Comparison of ENCODE assay signal across 16 mouse cellular contexts in genomic region chr2:74737578-74738070, GRCm38 (mm10). TPM values are rescaled to one million over a fixed set of nuclear protein-coding genes. Genes with fewer than 3 reads are reported as not detected.
DNase-seq lines count a peak whose midpoint lies in the region; ATAC-seq lines count a peak whose summit lies in the region.
"Had no signal": no experiment of that assay in that cellular context is flagged by ENCODE, and none has a peak within 500 bp of the region (broad histone marks: within the 10 kb centered on the region; RNA-seq: fewer than 3 reads in every experiment).

No protein-coding gene starts in this region.

- no peak for ATAC-seq in hindbrain, embryonic 16.5 days
- ATAC-seq in neural tube, embryonic 14.5 days (ENCODE audit: low read depth) = no peak
- no peak for ATAC-seq in erythroblast, adult 5-6 weeks (replicated peaks; ENCODE audit: low FRiP score, poor library complexity, severe bottlenecking)

- H3K4me2 ChIP-seq in hindbrain, embryonic 16.5 days (ENCODE audit: low read length) = peak overlapping the region; percentile 67
- peak overlapping the region; percentile 66 for H3K4me2 ChIP-seq in neural tube, embryonic 14.5 days (ENCODE audit: low read depth, low read length)
- H3K4me2 ChIP-seq: lung, embryonic 14.5 days; midbrain, embryonic 12.5 days had no signal

- H3K9me3 ChIP-seq in hindbrain, embryonic 16.5 days (ENCODE audit: control insufficient read depth, low read length) = no peaks in the 10 kb centered on the region
- H3K9me3 ChIP-seq in neural tube, embryonic 14.5 days (ENCODE audit: control insufficient read depth, low read length) = no peaks in the 10 kb centered on the region
- H3K9me3 ChIP-seq: midbrain, embryonic 12.5 days had no signal

- no peaks in the 10 kb centered on the region for H3K36me3 ChIP-seq in hindbrain, embryonic 16.5 days (ENCODE audit: control insufficient read depth, insufficient read depth, low read length)
- peaks cover 5% of the 10 kb centered on the region; the same call in 1 of the 2 replicates for H3K36me3 ChIP-seq in neural tube, embryonic 14.5 days (ENCODE audit: control insufficient read depth, insufficient read depth, low read length)
- H3K36me3 ChIP-seq: midbrain, embryonic 12.5 days had no signal

- no peaks in the 10 kb centered on the region; the same call in 1 of the 2 replicates for H3K4me1 ChIP-seq in hindbrain, embryonic 16.5 days (ENCODE audit: control insufficient read depth, insufficient read depth, low read depth, low read length)
- peaks cover 80% of the 10 kb centered on the region for H3K4me1 ChIP-seq in neural tube, embryonic 14.5 days (ENCODE audit: control insufficient read depth, insufficient read depth, low read length)

- 5% methylated on average over 7 of the region's 7 CpGs for WGBS in hindbrain, embryonic 16.5 days
- 12% methylated on average over 7 of the region's 7 CpGs for WGBS in neural tube, embryonic 14.5 days

- peaks cover 32% of the 10 kb centered on the region for H3K27me3 ChIP-seq in hindbrain, embryonic 16.5 days (replicated peaks; ENCODE audit: control insufficient read depth, insufficient read depth, low read length)
- no peaks in the 10 kb centered on the region for H3K27me3 ChIP-seq in neural tube, embryonic 14.5 days (ENCODE audit: control insufficient read depth, insufficient read depth, low read length)

- DNase-seq in kidney, postnatal 10 days = peak; percentile 34
- no peak for DNase-seq in kidney, adult 11 months
- peak; percentile 61 for DNase-seq in embryo, embryonic 9.5 days (ENCODE audit: extremely low spot score)
- no peak for DNase-seq in lung, postnatal 25 days (ENCODE audit: low spot score)
- DNase-seq: cerebellum, adult 9-10 months; lung, embryonic 14.5 days; thymus, postnatal 25 days had no signal

- peak overlapping the region; percentile 83 for H3K27ac ChIP-seq in hindbrain, embryonic 16.5 days (ENCODE audit: low read depth, low read length)
- peak overlapping the region; percentile 92 for H3K27ac ChIP-seq in neural tube, embryonic 14.5 days (ENCODE audit: low read depth, low read length)
- H3K27ac ChIP-seq: layer of hippocampus, adult 2 months; midbrain, embryonic 12.5 days had no signal

- peak overlapping the region; percentile 42 for H3K4me3 ChIP-seq in hindbrain, embryonic 16.5 days (ENCODE audit: low read length)
- peak overlapping the region; percentile 26 for H3K4me3 ChIP-seq in neural tube, embryonic 14.5 days (ENCODE audit: low read depth, low read length)
- H3K4me3 ChIP-seq: layer of hippocampus, adult 2 months; midbrain, embryonic 12.5 days had no signal

- peak overlapping the region; percentile 66 for H3K9ac ChIP-seq in hindbrain, embryonic 16.5 days (ENCODE audit: low read depth, low read length)
- H3K9ac ChIP-seq in neural tube, embryonic 14.5 days (replicated peaks; ENCODE audit: low read depth, low read length) = peak overlapping the region; percentile 62; the same call in 1 of the 2 replicates
- H3K9ac ChIP-seq: lung, embryonic 14.5 days; midbrain, embryonic 12.5 days had no signal

RNA-seq across cellular contexts. Expression of gene Gm28230, which starts 11.1 kb away (rescaled TPM):
- 0.45 and 0.72 TPM in 2 replicates for polyA plus RNA-seq in hindbrain, embryonic 16.5 days (2015; fragmentation: Nextera tagmentation; extraction: Ambion mirVana)
- 1.4 and 2.5 TPM in 2 replicates for polyA plus RNA-seq in neural tube, embryonic 14.5 days (2014; fragmentation: Nextera tagmentation; extraction: Ambion mirVana)
- total RNA-seq in erythroblast, adult 5-6 weeks (2015; ENCODE audit: low replicate concordance) = not detected in 2 replicates
- not detected in 2 replicates for total RNA-seq in erythroblast, adult 5-6 weeks (2017; ENCODE audit: low replicate concordance)
- total RNA-seq: layer of hippocampus, adult 2 months; left cerebral cortex, postnatal 36 days had no signal
- polyA plus RNA-seq: heart, postnatal 0 days; lung, embryonic 14.5 days; midbrain, embryonic 12.5 days; spleen, adult 2 months had no signal

RNA-seq across cellular contexts. Expression of gene Hoxd1, which starts 25.2 kb away (rescaled TPM):
- polyA plus RNA-seq in hindbrain, embryonic 16.5 days (2015; fragmentation: Nextera tagmentation; extraction: Ambion mirVana) = 1.1 and 1.3 TPM in 2 replicates
- 0.32 and 4.6 TPM in 2 replicates for polyA plus RNA-seq in neural tube, embryonic 14.5 days (2014; fragmentation: Nextera tagmentation; extraction: Ambion mirVana)
- total RNA-seq in erythroblast, adult 5-6 weeks (2015; ENCODE audit: low replicate concordance) = not detected in 2 replicates
- total RNA-seq in erythroblast, adult 5-6 weeks (2017; ENCODE audit: low replicate concordance) = not detected in 2 replicates
- total RNA-seq: gastrocnemius, adult 8-10 months; left cerebral cortex, postnatal 36 days had no signal
- polyA plus RNA-seq: heart, postnatal 0 days; spleen, adult 2 months had no signal

RNA-seq across cellular contexts. Expression of gene Hoxd4, which starts 25.9 kb away (rescaled TPM):
- polyA plus RNA-seq in hindbrain, embryonic 16.5 days (2015; fragmentation: Nextera tagmentation; extraction: Ambion mirVana) = 2.2 and 2.3 TPM in 2 replicates
- polyA plus RNA-seq in neural tube, embryonic 14.5 days (2014; fragmentation: Nextera tagmentation; extraction: Ambion mirVana) = 4.7 and 5.5 TPM in 2 replicates
- total RNA-seq in erythroblast, adult 5-6 weeks (2015; ENCODE audit: low replicate concordance) = not detected in 2 replicates
- total RNA-seq in erythroblast, adult 5-6 weeks (2017; ENCODE audit: low replicate concordance) = not detected in 2 replicates
- total RNA-seq: layer of hippocampus, adult 2 months; left cerebral cortex, postnatal 36 days had no signal
- polyA plus RNA-seq: lung, embryonic 14.5 days; midbrain, embryonic 12.5 days had no signal

RNA-seq across cellular contexts. Expression of gene Hoxd3, which starts 25.9 kb away (rescaled TPM):
- 43.8 and 48.0 TPM in 2 replicates for polyA plus RNA-seq in hindbrain, embryonic 16.5 days (2015; fragmentation: Nextera tagmentation; extraction: Ambion mirVana)
- polyA plus RNA-seq in neural tube, embryonic 14.5 days (2014; fragmentation: Nextera tagmentation; extraction: Ambion mirVana) = 13.5 and 13.9 TPM in 2 replicates
- not detected in 2 replicates for total RNA-seq in erythroblast, adult 5-6 weeks (2015; ENCODE audit: low replicate concordance)
- not detected in 2 replicates for total RNA-seq in erythroblast, adult 5-6 weeks (2017; ENCODE audit: low replicate concordance)
- total RNA-seq: layer of hippocampus, adult 2 months; left cerebral cortex, postnatal 36 days had no signal
- polyA plus RNA-seq: lung, embryonic 14.5 days; midbrain, embryonic 12.5 days; spleen, adult 2 months had no signal

RNA-seq across cellular contexts. Expression of gene Hoxd8, which starts 33.2 kb away (rescaled TPM):
- polyA plus RNA-seq in hindbrain, embryonic 16.5 days (2015; fragmentation: Nextera tagmentation; extraction: Ambion mirVana) = 0.66 and 1.1 TPM in 2 replicates
- 19.9 and 23.6 TPM in 2 replicates for polyA plus RNA-seq in neural tube, embryonic 14.5 days (2014; fragmentation: Nextera tagmentation; extraction: Ambion mirVana)
- not detected in 2 replicates for total RNA-seq in erythroblast, adult 5-6 weeks (2015; ENCODE audit: low replicate concordance)
- not detected in 2 replicates for total RNA-seq in erythroblast, adult 5-6 weeks (2017; ENCODE audit: low replicate concordance)
- total RNA-seq: layer of hippocampus, adult 2 months; left cerebral cortex, postnatal 36 days had no signal

Comparison
In these comparisons a context has a peak if more than half of its experiments do, and no peak if none do; other contexts are left out.
1. DNase-seq: peak in kidney, postnatal 10 days (single experiment) and embryo, embryonic 9.5 days (single experiment); none in kidney, adult 11 months (single experiment) and lung, postnatal 25 days (single experiment).